Mouse (Mus musculus): ENCODE data around the gene Etfdh. TPM values are rescaled to one million over a fixed set of nuclear protein-coding genes. Genes with fewer than 3 reads are reported as not detected.
"Not testable (repeated sequence)": the region's sequence is repeated elsewhere in the genome, so short reads cannot be mapped to it uniquely, and the experiment has no call there.

The Etfdh gene
- polyA plus RNA-seq, 1 experiment = 13.1 TPM

- Histone ChIP-seq H3K27me3 (replicated peaks) (peaks cover 2% of the 10 kb centered on the region), H3K4me1 (peaks cover 19% of the 10 kb centered on the region), H3K4me3 (replicated peaks) (no peak overlapping the region), H3K36me3 (replicated peaks; ENCODE audit: low read length) (no peaks in the 10 kb centered on the region), H3K9me3 (no peaks in the 10 kb centered on the region)
- no peak for TF ChIP-seq FLI1 (IDR thresholded peaks at IDR 0.05; ENCODE audit: low read length)
- no peak for TF ChIP-seq GATA1 (IDR thresholded peaks at IDR 0.05; ENCODE audit: borderline replicate concordance, low read length)
Observed at GRCm38 (mm10) chr3:79578164-79578563, 51.1 kb downstream of the Etfdh start.

GRCm38 (mm10) chr3:79577606-79578005, 51.7 kb downstream of the Etfdh start:
- Histone ChIP-seq H3K4me1 (peaks cover 22% of the 10 kb centered on the region), H3K36me3 (replicated peaks; ENCODE audit: low read length) (no peaks in the 10 kb centered on the region), H3K9me3 (no peaks in the 10 kb centered on the region), H3K4me3 (replicated peaks) (no peak overlapping the region), H3K27me3 (replicated peaks) (peaks cover under 1% of the 10 kb centered on the region)
- TF ChIP-seq FLI1 (IDR thresholded peaks at IDR 0.05; ENCODE audit: low read length) (no peak), GATA1 (IDR thresholded peaks at IDR 0.05; ENCODE audit: borderline replicate concordance, low read length) (no peak)

GRCm38 (mm10) chr3:79576865-79577264, 52.4 kb downstream of the Etfdh start:
- H3K4me3 ChIP-seq (replicated peaks) = no peak overlapping the region
- TF ChIP-seq FLI1 (IDR thresholded peaks at IDR 0.05; ENCODE audit: low read length) (no peak), GATA1 (IDR thresholded peaks at IDR 0.05; ENCODE audit: borderline replicate concordance, low read length) (no peak)
- H3K4me1 ChIP-seq = peaks cover 27% of the 10 kb centered on the region
- H3K9me3 ChIP-seq = no peaks in the 10 kb centered on the region
- H3K27me3 ChIP-seq (replicated peaks) = no peaks in the 10 kb centered on the region
- H3K36me3 ChIP-seq (replicated peaks; ENCODE audit: low read length) = no peaks in the 10 kb centered on the region

GRCm38 (mm10) chr3:79576468-79576816, 52.9 kb downstream of the Etfdh start:
- Histone ChIP-seq H3K36me3 (replicated peaks; ENCODE audit: low read length) (no peaks in the 10 kb centered on the region), H3K27me3 (replicated peaks) (no peaks in the 10 kb centered on the region), H3K9me3 (no peaks in the 10 kb centered on the region), H3K4me1 (peaks cover 27% of the 10 kb centered on the region), H3K4me3 (replicated peaks) (no peak overlapping the region)
- TF ChIP-seq FLI1 (IDR thresholded peaks at IDR 0.05; ENCODE audit: low read length) (no peak), GATA1 (IDR thresholded peaks at IDR 0.05; ENCODE audit: borderline replicate concordance, low read length) (no peak)

DNA sequence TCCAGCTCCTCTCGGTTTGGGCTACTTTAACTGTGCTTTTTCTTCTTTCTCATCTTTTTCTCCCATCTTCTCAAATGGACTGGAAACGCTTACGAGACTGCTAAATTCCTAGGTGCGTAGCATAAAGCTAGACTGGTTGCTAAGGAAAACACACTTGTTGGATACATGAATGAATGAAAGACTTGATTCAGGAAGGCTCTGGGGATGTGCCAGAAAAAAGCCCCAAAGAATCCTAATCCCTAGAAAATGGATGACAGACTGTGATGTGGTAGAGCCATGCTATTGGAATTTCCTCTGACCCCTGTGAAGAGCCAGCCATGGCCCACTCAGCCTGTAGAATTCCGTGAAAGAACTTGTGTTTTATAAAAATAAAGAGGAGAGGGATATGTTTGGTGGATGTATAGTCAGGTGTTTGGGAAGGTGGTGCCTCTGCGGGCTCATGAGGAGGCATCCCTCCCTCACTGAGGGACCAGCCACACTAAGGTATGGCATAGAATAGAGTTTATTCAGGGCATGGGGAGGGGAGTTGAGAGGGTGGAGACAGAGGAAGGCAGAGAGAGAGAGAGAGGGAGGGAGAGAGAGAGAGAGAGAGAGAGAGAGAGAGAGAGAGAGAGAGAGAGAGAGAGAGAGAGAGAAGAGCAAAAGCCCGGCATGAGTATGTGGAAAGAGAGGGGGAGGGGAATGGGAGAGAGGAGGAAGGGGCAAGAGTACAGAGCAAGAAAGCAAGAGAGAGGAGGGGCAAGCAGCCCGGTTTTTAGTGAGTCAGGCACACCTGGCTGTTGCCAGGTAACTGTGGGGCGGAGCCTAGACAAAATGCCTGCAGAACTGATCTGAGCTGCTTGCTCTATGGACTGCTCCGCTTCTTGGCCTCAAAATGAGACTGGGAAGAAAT, 53.5 kb downstream of the Etfdh start:
- Histone ChIP-seq H3K4me1 (peaks cover 27% of the 10 kb centered on the region), H3K36me3 (replicated peaks; ENCODE audit: low read length) (no peaks in the 10 kb centered on the region), H3K9me3 (no peaks in the 10 kb centered on the region), H3K4me3 (replicated peaks) (no peak overlapping the region), H3K27me3 (replicated peaks) (no peaks in the 10 kb centered on the region)
- no peak for TF ChIP-seq GATA1 (IDR thresholded peaks at IDR 0.05; ENCODE audit: borderline replicate concordance, low read length)

DNA sequence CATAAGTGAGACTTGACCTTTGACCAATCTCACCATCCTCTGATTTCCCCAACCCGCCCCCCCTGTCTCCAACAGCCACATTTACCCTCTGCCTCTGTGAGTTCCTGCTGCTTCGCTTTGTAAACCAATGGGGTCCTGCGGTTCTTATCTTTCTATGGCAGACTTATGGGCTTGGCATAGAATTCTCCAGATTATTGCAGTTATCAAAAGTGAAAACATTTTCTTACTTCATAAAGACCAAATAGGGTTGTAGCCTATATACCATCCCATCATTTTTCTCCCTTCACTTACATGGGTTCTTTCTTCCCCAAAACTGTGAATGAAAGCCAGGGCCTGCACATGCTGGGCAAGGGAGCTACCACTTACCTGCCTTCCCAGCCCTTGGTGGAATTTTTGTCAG, 55.0 kb downstream of the Etfdh start:
- Histone ChIP-seq H3K4me1 (peaks cover 27% of the 10 kb centered on the region), H3K4me3 (replicated peaks) (no peak overlapping the region)
- TF ChIP-seq GATA1 (IDR thresholded peaks at IDR 0.05; ENCODE audit: borderline replicate concordance, low read length) = no peak
- no peak for TF ChIP-seq FLI1 (IDR thresholded peaks at IDR 0.05; ENCODE audit: low read length)

DNA sequence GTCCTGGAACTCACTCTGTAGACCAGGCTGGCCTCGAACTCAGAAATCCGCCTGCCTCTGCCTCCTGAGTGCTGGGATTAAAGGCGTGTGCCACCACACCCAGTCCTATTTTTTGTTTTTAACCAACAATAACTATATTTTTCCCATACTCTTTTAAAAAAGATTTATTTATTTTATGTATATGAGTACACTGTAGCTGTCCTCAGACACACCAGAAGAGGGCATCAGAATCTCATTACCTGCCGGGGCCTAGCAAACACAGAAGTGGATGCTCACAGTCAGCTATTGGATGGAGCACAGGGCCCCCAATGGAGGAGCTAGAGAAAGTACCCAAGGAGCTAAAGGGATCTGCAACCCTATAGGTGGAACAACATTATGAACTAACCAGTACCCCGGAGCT, 55.9 kb downstream of the Etfdh start:
- H3K36me3 ChIP-seq (replicated peaks; ENCODE audit: low read length); H3K4me3 ChIP-seq (replicated peaks); H3K27me3 ChIP-seq (replicated peaks); H3K9me3 ChIP-seq: not testable (repeated sequence)
- H3K4me1 ChIP-seq = peaks cover 30% of the 10 kb centered on the region

More for the DNA sequence above, 55.0 kb downstream of the Etfdh start:
- Histone ChIP-seq H3K27me3 (replicated peaks) (no peaks in the 10 kb centered on the region), H3K9me3 (no peaks in the 10 kb centered on the region), H3K36me3 (replicated peaks; ENCODE audit: low read length) (no peaks in the 10 kb centered on the region)

DNA sequence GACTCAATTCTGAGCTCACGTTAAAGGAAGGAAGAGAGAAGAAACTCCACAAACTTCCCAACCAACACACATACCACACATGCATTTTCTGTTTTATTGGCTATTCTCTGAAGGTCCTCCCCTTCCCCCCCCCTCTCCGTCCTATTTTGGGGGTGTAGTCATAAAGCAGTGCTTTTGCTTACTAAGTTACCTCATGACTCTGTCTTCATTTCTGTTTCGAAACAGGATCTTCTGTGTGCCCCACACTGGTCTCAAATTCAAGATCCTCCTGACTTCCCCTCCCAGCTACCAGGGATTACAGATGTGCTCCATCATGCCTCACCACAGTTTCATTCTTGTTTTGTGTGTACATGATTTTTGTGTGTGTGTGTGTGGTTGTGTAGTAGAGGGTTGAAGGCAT, 56.9 kb downstream of the Etfdh start:
- TF ChIP-seq FLI1 (IDR thresholded peaks at IDR 0.05; ENCODE audit: low read length) = no peak
- no peak for TF ChIP-seq GATA1 (IDR thresholded peaks at IDR 0.05; ENCODE audit: borderline replicate concordance, low read length)
- no peaks in the 10 kb centered on the region for H3K9me3 ChIP-seq
- no peaks in the 10 kb centered on the region for H3K27me3 ChIP-seq (replicated peaks)
- H3K4me3 ChIP-seq (replicated peaks) = no peak overlapping the region
- no peaks in the 10 kb centered on the region for H3K36me3 ChIP-seq (replicated peaks; ENCODE audit: low read length)
- peaks cover 25% of the 10 kb centered on the region for H3K4me1 ChIP-seq

DNA sequence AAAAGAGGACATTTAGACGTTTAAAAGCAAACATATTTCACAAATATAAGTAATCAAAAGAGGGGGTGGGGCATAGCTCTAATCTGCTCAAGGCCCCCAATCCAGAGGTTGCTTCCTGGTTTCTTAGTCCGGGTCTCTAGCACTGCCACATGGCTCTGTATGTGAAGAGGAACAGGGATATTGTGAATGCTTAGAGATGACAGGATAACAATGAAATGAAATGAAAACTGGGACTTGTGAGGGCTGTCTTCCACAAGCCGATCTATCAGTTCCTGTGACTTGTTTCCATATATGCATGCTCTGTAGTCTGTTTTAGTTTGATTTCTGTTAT, 60.0 kb downstream of the Etfdh start:
- no peaks in the 10 kb centered on the region for H3K36me3 ChIP-seq (replicated peaks; ENCODE audit: low read length)
- H3K27me3 ChIP-seq (replicated peaks) = no peaks in the 10 kb centered on the region
- H3K9me3 ChIP-seq = no peaks in the 10 kb centered on the region
- H3K4me3 ChIP-seq (replicated peaks) = no peak overlapping the region
- TF ChIP-seq FLI1 (IDR thresholded peaks at IDR 0.05; ENCODE audit: low read length) (no peak), GATA1 (IDR thresholded peaks at IDR 0.05; ENCODE audit: borderline replicate concordance, low read length) (no peak)
- peaks cover 41% of the 10 kb centered on the region for H3K4me1 ChIP-seq

DNA sequence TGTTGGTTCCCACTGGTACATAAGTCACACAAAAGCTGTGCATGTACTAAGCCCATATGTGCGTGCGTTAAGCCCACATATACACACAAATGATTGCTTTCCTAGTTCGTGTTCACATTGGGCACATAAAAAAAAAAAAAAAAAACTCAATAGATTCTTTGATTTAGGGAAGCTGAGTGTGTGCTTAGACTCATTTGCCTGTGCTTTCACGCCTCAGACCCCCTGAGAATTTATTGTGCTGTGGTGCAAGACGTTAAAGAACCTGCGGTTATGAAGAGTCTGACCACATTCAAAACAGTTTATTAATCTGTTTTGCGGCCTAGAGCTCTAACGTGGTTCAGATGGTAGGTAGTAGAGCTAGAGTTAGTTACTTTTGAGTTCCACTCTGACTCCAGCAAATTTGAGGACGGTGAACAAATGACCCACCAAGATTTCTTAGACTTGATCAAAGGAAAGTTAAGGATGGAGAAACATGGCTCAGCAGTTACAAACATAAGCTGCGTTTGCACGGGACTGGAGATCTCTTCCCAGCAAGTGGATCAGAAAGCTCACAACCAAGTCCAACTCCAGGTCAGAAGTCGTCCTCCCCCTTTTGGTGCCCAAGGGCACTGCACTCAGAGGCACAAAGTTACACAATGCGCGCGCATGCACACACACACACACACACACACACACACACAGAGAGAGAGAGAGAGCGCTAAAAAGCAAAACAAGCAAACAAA, 60.5 kb downstream of the Etfdh start:
- Histone ChIP-seq H3K4me1 (peaks cover 38% of the 10 kb centered on the region), H3K9me3 (no peaks in the 10 kb centered on the region), H3K36me3 (replicated peaks; ENCODE audit: low read length) (no peaks in the 10 kb centered on the region), H3K27me3 (replicated peaks) (no peaks in the 10 kb centered on the region), H3K4me3 (replicated peaks) (no peak overlapping the region)
- TF ChIP-seq FLI1 (IDR thresholded peaks at IDR 0.05; ENCODE audit: low read length) = no peak
- TF ChIP-seq GATA1 (IDR thresholded peaks at IDR 0.05; ENCODE audit: borderline replicate concordance, low read length) = no peak

Measured in megakaryocyte, embryonic 14.5 days (primary cell).